Mouse (Mus musculus) heart, postnatal 0 days (tissue): ENCODE measurements around the gene Pin1.

ENCODE experiments used
- CTCF ChIP-seq: IDR thresholded peaks from 2 replicates; pipeline ENCODE4 v1.5.1; 2016; ENCODE audit warnings: antibody characterized with exemption, control low read depth, low read depth
- EP300 ChIP-seq: IDR thresholded peaks from 2 replicates; pipeline ENCODE4 v1.6.1; 2016; ENCODE audit warnings: antibody characterized with exemption, low read depth

DNA sequence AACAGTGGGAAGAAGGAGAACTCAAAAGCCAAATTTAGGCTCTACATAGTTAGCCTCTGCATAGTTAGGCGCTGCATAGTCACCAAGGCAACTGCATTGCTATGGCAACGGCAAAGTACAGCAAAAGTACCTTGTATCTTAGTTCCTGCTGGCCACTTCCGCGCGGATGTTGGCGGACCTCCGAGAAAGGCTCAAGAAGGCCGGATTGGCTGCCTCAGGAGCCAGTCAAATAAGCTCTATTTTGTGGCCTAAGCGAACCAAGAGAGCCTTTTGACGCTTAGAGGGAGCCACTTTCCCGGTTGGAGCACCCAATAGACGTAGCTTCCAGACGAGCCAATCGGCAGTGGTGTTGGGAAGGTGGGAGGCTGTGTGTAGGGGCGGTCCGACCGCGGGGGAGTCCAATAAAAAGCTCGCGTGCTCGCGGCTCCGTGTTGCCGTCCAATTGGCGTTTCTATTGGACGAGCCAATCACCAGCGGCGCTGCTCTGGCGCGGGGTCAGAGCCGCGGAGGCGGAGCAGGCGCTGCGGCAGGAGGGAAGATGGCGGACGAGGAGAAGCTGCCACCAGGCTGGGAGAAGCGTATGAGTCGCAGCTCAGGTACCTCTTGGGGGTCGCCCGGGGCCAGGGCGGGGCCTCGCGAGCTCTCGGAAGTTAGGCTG, at the start of gene Pin1:
- TF ChIP-seq CTCF: no peak
- no peak; the same call in 1 of the 2 replicates for TF ChIP-seq EP300
